Mouse (Mus musculus) kidney, embryonic 16.5 days (tissue): ENCODE data around the gene Ubl3. TPM values are rescaled to one million over a fixed set of nuclear protein-coding genes. Genes with fewer than 3 reads are reported as not detected.
A peak's percentile ranks its signal among the peaks of the same experiment; 100 is the strongest.

Source experiments
- ATAC-seq: fragments of 200-750 bp; cut with Nextera tagmentation; 2 replicates; pipeline ENCODE4 v1.8.0; 2017; ENCODE audit warnings: moderate TSS enrichment; ENCODE audit not compliant: low FRiP score, low TSS enrichment
- H3K27ac ChIP-seq: fragments of 300-500 bp; sonication (generic); 2 replicates; pipeline ENCODE4 v1.5.1; 2014; ENCODE audit warnings: low read length
- H3K27me3 ChIP-seq: fragments of 300-500 bp; sonication (generic); 2 replicates; pipeline ENCODE4 v1.6.1; 2014; ENCODE audit warnings: low read length, control low read depth, mixed read lengths; ENCODE audit not compliant: insufficient read depth
- H3K36me3 ChIP-seq: fragments of 300-500 bp; sonication (generic); 2 replicates; pipeline ENCODE4 v1.6.1; 2014; ENCODE audit warnings: low read length, control low read depth, mixed read lengths; ENCODE audit not compliant: insufficient read depth
- H3K4me1 ChIP-seq: fragments of 300-500 bp; sonication (generic); 2 replicates; pipeline ENCODE4 v1.6.1; 2014; ENCODE audit warnings: low read length, control low read depth, mixed read lengths; ENCODE audit not compliant: insufficient read depth
- H3K4me2 ChIP-seq: fragments of 300-500 bp; sonication (generic); replicated peaks from 2 replicates; pipeline ENCODE4 v1.6.1; 2014; ENCODE audit warnings: low read depth, low read length
- H3K4me3 ChIP-seq: fragments of 300-500 bp; sonication (generic); 2 replicates; pipeline ENCODE4 v1.5.1; 2014; ENCODE audit warnings: mild to moderate bottlenecking, low read length
- H3K9ac ChIP-seq: fragments of 300-500 bp; sonication (generic); replicated peaks from 2 replicates; pipeline ENCODE4 v1.6.1; 2014; ENCODE audit warnings: low read length
- H3K9me3 ChIP-seq: fragments of 300-500 bp; sonication (generic); 2 replicates; pipeline ENCODE4 v1.6.1; 2016; ENCODE audit warnings: low read length, control low read depth
- WGBS: fragments of 180-500 bp; shearing (Covaris S2); extraction: QIAGEN DNeasy Blood & Tissue Kit; methylation state at CpG from one replicate; pipeline ENCODE4 v1.1.7; 2014; 5-methylcytosine and 5-hydroxymethylcytosine counted together
- polyA plus RNA-seq: library from polyadenylated mRNA; unstranded; fragments of >200 nt; fragmentation: Nextera tagmentation; extraction: Ambion mirVana; gene quantifications from 2 replicates; pipeline ENCODE4 v1.2.1, GENCODE M21; 2015

The Ubl3 gene
- polyA plus RNA-seq, 1 experiment from 2014 or later: 76.4 TPM

DNA sequence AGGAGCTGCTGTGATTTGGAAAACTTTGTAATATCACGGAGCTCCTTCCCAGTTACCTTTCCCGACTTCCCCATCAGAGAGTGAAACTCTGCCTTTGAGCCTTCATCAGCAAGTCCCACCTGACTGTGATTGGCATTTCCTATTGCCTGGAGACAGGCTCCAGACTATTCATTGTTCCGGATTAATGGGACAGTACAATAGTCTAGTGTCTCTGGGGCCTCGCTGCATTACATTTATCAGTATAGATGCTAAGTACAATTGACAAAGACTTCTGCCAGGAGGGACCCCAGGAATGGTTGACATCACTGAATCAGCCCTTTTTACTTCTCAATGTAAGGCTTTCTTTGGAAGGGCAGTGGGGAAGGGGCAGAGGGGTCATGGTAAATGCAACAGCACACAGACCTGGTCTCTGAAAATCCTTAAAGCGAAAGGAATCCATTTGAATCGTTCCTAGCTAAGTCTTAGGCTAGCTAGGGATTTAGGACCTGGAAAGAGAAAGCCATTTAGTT is 35.6 kb upstream of the Ubl3 start:
- H3K9ac ChIP-seq: no peak overlapping the region
- no peak overlapping the region for H3K4me2 ChIP-seq
- H3K27ac ChIP-seq: no peak overlapping the region
- no peak for ATAC-seq
- WGBS: 76% methylated on average over 6 of the region's 6 CpGs
- H3K36me3 ChIP-seq: no peaks in the 10 kb centered on the region
- no peaks in the 10 kb centered on the region for H3K27me3 ChIP-seq
- peaks cover 4% of the 10 kb centered on the region; the same call in 1 of the 2 replicates for H3K4me1 ChIP-seq
- peaks cover 4% of the 10 kb centered on the region; the same call in 1 of the 2 replicates for H3K9me3 ChIP-seq
- H3K4me3 ChIP-seq: no peak overlapping the region

DNA sequence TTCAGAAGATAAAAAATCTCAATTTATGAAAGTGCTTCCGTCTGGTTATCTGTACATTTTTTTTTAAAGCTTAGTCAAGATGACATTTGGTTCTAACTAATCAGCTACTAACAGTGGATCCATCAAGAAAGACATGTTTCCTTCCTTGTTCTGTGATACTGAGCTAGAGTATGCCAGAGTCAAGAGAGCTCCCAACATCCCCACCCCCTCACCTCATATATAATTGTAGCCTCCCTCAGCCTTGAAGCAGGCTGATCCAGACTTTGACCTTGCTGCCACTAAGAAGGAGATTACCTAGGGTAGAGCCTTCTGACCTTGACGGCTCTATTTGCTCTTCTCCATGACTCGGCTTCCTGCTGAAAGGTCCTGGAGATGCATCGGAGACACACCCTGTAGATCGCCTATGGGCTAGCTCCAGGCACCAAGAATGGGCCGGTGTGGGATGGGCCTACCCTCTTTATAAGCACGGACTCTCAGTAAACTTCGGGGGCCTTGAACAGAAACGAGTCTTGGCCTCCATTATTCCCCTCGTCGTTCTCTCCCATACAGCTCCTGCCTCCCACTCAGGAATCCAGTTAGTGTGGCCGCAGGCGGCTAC is 27.9 kb upstream of the Ubl3 start:
- Histone ChIP-seq H3K4me2 (no peak overlapping the region), H3K4me1 (peaks cover 7% of the 10 kb centered on the region; the same call in 1 of the 2 replicates), H3K4me3 (no peak overlapping the region), H3K27ac (no peak overlapping the region), H3K9me3 (peaks cover 4% of the 10 kb centered on the region; the same call in 1 of the 2 replicates), H3K27me3 (no peaks in the 10 kb centered on the region), H3K36me3 (no peaks in the 10 kb centered on the region), H3K9ac (no peak overlapping the region)
- ATAC-seq: no peak
- 92% methylated on average over 13 of the region's 13 CpGs for WGBS

- Histone ChIP-seq H3K4me2 (no peak overlapping the region), H3K4me1 (peaks cover 16% of the 10 kb centered on the region), H3K27me3 (no peaks in the 10 kb centered on the region), H3K27ac (no peak overlapping the region), H3K9me3 (peaks cover 4% of the 10 kb centered on the region; the same call in 1 of the 2 replicates), H3K4me3 (no peak overlapping the region), H3K9ac (no peak overlapping the region), H3K36me3 (no peaks in the 10 kb centered on the region)
- WGBS: 92% methylated on average over 2 of the region's 2 CpGs
- ATAC-seq: no peak
Observed at GRCm38 (mm10) chr5:148579156-148579555, 26.6 kb upstream of the Ubl3 start.

GRCm38 (mm10) chr5:148578353-148578752 is 25.8 kb upstream of the Ubl3 start:
- 22% methylated on average over 8 of the region's 8 CpGs for WGBS

DNA sequence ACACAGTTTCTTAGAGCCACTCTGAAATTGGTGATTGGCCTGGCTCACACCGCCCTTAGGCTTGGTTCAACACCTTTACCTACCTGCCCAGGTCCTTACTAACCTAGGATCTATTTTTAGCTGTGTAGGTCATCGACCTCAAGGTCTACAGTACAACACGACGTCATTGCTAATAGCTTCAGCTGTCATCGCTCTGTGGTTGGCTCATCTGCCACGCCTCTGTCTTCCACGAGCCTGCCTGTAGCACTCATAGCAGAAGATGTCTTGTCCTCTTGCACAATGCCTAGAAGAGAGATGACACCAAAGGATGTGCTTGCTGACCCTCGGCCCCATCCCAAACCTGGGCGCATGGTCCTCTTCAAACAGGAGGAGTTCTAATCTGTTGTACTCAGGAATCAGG is 24.7 kb upstream of the Ubl3 start:
- ATAC-seq: peak; percentile 19; the same call in 1 of the 2 replicates
- Histone ChIP-seq H3K4me3 (no peak overlapping the region), H3K4me1 (peaks cover 16% of the 10 kb centered on the region), H3K9ac (no peak overlapping the region), H3K36me3 (no peaks in the 10 kb centered on the region), H3K27me3 (no peaks in the 10 kb centered on the region), H3K9me3 (no peaks in the 10 kb centered on the region), H3K4me2 (no peak overlapping the region), H3K27ac (no peak overlapping the region)
- WGBS: 81% methylated on average over 9 of the region's 9 CpGs

More at GRCm38 (mm10) chr5:148578353-148578752, 25.8 kb upstream of the Ubl3 start:
- Histone ChIP-seq H3K36me3 (no peaks in the 10 kb centered on the region), H3K9me3 (no peaks in the 10 kb centered on the region), H3K9ac (no peak overlapping the region), H3K4me1 (peaks cover 16% of the 10 kb centered on the region), H3K4me2 (no peak overlapping the region), H3K27ac (0 out of 2 replicates have a peak overlapping the region, but pooled peaks have one; percentile 34), H3K27me3 (no peaks in the 10 kb centered on the region), H3K4me3 (no peak overlapping the region)
- ATAC-seq: peak; percentile 49; the same call in 1 of the 2 replicates

DNA sequence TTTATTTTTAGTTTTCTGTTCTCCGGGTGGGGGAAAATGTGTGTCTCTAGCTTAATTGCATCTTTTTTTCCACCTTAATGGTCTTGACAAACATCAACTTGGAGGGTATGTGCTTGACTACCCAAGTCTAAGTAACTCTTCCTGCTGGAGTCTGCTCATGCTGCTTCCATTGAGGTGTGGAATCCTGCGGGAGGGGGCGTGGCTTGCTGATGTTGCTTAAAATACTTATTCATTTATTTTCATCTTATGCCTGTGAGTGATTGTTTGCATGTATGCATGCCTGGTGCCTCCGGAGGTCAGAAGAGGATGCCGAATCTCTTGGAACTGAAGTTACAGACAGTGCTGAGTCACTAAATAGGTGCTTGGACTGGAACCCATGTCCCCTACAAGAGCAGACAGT is 22.6 kb upstream of the Ubl3 start:
- ATAC-seq: no peak
- H3K9me3 ChIP-seq: 0 out of 2 replicates have a peak, but pooled peaks cover 5% of the 10 kb centered on the region
- peak overlapping the region; percentile 16; the same call in 1 of the 2 replicates for H3K4me2 ChIP-seq
- H3K27ac ChIP-seq: no peak overlapping the region
- H3K27me3 ChIP-seq: no peaks in the 10 kb centered on the region
- no peaks in the 10 kb centered on the region for H3K36me3 ChIP-seq
- 64% methylated on average over 5 of the region's 5 CpGs for WGBS
- H3K4me1 ChIP-seq: peaks cover 16% of the 10 kb centered on the region
- H3K4me3 ChIP-seq: no peak overlapping the region
- H3K9ac ChIP-seq: no peak overlapping the region

DNA sequence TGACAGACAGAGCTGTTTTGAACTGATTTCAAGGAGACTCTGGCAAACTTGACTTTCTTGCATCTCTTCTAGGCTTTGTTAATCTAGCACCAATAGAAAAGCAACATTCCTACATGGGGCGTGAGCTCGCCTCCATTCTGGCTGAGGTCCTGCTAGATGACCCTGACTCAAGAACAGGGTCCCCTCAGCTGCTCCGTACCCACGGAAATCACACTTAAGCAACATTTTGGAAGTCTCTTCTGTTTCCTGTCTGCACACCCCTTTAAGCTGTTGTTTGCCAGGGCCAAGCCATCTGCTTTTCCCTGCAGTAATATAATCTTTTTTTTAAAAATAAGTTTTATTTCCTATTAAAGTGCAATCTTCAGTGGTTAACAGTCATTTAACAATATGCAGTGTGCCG is 20.1 kb upstream of the Ubl3 start:
- H3K27ac ChIP-seq: no peak overlapping the region
- peaks cover 9% of the 10 kb centered on the region; the same call in 1 of the 2 replicates for H3K9me3 ChIP-seq
- ATAC-seq: no peak
- H3K9ac ChIP-seq: no peak overlapping the region
- no peak overlapping the region for H3K4me3 ChIP-seq
- WGBS: 82% methylated on average over 5 of the region's 5 CpGs
- H3K4me1 ChIP-seq: peaks cover 9% of the 10 kb centered on the region
- H3K27me3 ChIP-seq: no peaks in the 10 kb centered on the region
- no peak overlapping the region for H3K4me2 ChIP-seq
- H3K36me3 ChIP-seq: no peaks in the 10 kb centered on the region

DNA sequence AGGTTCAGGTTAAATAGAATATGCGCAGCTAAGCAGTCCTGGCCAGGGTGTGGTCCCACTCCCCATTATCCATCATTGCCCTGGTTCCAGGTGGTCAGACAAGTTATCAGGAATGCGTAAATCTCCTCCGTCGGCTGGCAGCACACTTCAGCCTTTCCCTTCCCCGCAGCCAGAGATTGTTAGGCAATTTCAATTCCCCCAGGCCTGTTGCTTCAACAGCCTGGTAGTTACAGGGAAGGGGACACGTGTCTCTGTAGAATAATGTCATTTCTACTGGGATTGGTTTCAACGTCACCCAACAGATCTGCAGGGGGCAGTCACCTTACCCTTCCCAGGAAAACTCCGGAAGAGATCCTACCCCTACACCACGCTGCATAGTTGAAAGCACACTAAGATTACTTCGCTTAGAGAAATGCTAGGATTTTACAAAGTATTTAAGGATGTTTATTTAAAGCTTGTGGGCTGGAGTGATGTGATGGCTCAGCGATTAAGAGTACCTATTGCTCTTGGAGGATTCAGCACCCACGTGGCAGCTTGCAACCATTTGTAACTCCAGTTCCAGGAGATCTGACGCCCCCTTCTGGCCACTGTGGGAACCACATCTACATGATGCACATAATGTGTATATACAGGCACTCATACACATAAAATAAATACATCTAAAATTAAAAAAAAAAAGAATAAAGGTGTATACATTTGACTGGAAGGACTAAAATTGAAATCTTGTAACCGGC is 18.1 kb upstream of the Ubl3 start:
- WGBS: 72% methylated on average over 14 of the region's 14 CpGs
- Histone ChIP-seq H3K4me3 (no peak overlapping the region), H3K27me3 (no peaks in the 10 kb centered on the region), H3K36me3 (no peaks in the 10 kb centered on the region), H3K27ac (no peak overlapping the region), H3K9ac (no peak overlapping the region), H3K4me2 (no peak overlapping the region), H3K4me1 (peaks cover 9% of the 10 kb centered on the region), H3K9me3 (peaks cover 12% of the 10 kb centered on the region; the same call in 1 of the 2 replicates)
- ATAC-seq: no peak

DNA sequence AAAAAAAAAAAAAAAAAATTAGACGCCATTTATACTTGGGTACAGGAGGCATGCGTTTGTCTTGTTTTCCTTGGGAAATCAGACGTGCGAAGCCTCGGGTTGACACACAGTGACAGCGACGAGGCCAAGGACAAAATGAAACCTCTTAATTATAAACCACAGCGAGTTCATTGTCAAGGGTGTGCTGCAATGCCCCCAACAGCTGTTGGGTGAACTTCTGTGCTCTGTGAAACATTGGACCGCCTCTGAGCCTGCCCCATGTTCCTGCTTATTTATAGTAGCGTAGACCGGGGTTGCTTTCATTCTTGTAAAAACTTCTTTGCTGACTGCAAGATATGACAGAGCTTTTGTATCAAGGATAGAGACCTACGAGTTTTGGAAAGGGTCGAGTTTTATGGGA is 16.9 kb upstream of the Ubl3 start:
- H3K4me1 ChIP-seq: peaks cover 2% of the 10 kb centered on the region
- ATAC-seq: peak; percentile 76
- H3K9ac ChIP-seq: no peak overlapping the region
- H3K27ac ChIP-seq: no peak overlapping the region
- H3K4me3 ChIP-seq: peak overlapping the region; percentile 20; the same call in 1 of the 2 replicates
- H3K4me2 ChIP-seq: no peak overlapping the region
- no peaks in the 10 kb centered on the region for H3K36me3 ChIP-seq
- 38% methylated on average over 13 of the region's 13 CpGs for WGBS
- no peaks in the 10 kb centered on the region for H3K27me3 ChIP-seq
- H3K9me3 ChIP-seq: peaks cover 12% of the 10 kb centered on the region; the same call in 1 of the 2 replicates

GRCm38 (mm10) chr5:148565636-148566035 is 13.0 kb upstream of the Ubl3 start:
- no peaks in the 10 kb centered on the region for H3K36me3 ChIP-seq
- no peak for ATAC-seq
- no peak overlapping the region for H3K4me2 ChIP-seq
- H3K4me3 ChIP-seq: no peak overlapping the region
- no peaks in the 10 kb centered on the region for H3K27me3 ChIP-seq
- H3K27ac ChIP-seq: no peak overlapping the region
- H3K9me3 ChIP-seq: peaks cover 7% of the 10 kb centered on the region; the same call in 1 of the 2 replicates
- no peaks in the 10 kb centered on the region for H3K4me1 ChIP-seq
- 31% methylated on average over 6 of the region's 6 CpGs for WGBS
- H3K9ac ChIP-seq: no peak overlapping the region
